Mouse (Mus musculus): ENCODE results near the gene Usp5.
"Not testable (repeated sequence)": the region's sequence is repeated elsewhere in the genome, so short reads cannot be mapped to it uniquely, and the experiment has no call there.

Usp5 gene

DNA sequence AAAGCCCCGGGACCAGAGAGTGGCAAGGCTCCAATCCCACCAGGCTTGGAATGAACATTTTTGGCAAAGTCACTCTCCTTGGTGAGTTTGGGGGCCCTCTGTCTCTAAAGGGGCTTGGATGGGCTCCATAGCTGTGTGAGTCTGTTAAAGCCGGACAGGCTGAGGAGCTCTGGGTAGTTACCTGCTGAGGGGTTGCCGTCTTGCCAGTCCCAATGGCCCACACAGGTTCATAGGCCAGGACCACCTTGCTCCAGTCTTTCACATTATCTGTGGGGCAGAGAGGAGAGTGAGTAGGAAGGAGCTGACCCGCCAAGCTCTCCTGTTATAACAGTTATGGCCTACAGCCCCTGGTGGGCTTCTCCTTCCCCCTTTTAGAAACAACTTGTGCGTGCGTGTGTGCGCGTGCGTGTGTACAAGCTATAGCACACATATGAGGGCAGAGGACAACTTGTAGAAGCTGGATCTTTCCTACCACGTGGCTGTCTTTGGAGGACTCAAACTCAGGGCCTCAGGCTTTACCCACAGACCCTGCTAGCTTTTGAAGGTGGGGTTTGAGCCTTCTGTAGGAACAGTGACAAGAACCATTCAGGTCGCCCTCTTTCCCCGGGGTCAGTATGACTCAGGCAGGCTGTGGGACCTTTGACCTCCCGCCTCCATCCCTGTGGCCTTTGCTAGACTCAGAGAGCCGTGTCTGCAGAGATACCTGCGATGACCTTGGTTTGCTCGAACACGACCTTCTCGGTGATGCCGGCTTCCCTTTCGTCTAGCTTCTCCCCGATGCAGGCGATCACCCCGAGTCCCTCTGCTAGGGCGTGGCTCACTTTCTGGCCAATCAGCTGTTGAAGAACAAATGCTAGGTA is 17.4 kb downstream of the Usp5 start:
- DNase-seq (ENCODE audit: low read depth in 1 of 2, low spot score in 2 of 2): no peak

DNA sequence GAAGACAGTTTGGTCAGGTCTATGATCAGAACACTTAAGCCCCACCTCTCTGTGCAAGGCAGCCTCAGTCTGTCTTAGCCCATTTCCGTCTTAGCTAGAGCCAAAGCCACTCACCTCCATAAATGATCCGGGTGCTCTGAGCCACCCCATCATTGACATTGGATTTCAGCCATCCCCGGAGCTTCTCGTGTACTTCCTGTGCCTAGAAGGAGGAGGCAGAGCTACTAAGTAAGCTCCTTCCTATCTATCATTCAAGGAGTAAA is 17.9 kb downstream of the Usp5 start:
- DNase-seq (ENCODE audit: low read depth in 1 of 2, low spot score in 2 of 2): no peak

DNA sequence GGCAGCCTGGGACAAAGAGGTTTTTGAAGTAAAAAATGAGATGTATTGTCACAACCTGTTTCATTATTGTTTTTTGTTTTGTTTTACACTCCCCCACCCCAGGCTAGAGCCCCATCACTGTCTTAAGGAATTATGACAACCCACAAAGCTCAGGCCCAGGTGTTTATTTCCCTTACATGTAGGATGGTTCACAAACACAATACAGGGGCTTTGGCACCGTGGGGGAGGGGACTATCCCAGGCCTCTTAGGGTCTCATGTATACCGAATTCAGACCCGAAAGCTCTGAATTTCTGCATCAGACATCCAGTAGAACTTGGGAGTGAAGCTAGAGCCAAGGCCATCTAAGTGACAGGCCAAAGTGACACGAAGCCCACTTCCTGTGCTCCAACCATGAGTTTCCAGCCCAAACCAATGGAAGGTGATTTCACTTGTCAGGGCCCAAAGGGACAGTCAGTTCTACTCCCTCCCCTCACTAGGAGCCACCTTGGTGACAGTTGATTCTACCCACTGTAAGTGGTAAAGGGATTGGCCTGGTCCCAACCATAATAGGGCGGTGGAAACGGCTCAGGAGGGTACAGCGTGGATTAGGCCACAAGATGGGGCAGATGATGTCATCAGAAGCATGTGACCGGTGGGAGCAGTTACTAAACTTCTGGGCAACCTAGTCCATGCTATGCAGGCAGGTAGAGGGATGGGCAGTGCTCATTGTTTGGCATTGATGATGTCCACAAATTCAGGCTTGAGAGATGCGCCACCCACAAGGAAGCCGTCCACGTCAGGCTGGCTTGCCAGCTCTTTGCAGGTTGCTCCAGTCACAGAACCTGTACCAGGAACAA is 18.5 kb downstream of the Usp5 start:
- DNase-seq (ENCODE audit: low read depth in 1 of 2, low spot score in 2 of 2): not testable (repeated sequence)

- no peak for DNase-seq (ENCODE audit: low read depth in 1 of 2, low spot score in 2 of 2)
Measured at GRCm38 (mm10) chr6:124809775-124810538, 19.3 kb downstream of the Usp5 start.

- peak in 1 of 2 experiments; percentile 70 for DNase-seq (ENCODE audit: low read depth in 1 of 2, low spot score in 2 of 2)
Measured at GRCm38 (mm10) chr6:124809052-124809774, 20.1 kb downstream of the Usp5 start.

- no peak for DNase-seq (ENCODE audit: low read depth in 1 of 2, low spot score in 2 of 2)
Measured at GRCm38 (mm10) chr6:124808358-124809012, 20.8 kb downstream of the Usp5 start, which contains the start of gene Spsb2. TSS of gene Spsb2 (plus strand) at chr6:124808661.

DNA sequence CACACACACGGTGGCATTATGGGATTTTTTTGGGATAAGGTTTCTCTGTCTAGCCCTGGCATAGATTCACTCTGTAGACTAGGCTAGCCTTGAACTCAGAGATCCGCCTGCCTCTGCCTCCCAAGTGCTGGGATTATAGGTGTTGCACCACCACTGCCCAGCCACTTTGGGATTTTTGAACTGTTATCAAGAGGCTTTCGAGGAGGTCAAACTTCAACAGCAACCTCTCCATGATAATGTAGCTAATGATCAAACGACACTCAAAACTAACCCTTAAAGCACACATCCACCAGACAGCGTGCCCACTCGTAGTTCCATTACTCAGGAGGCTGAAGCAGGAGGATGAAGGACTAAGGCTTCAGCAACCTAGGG is 21.3 kb downstream of the Usp5 start:
- no peak for DNase-seq (ENCODE audit: low read depth in 1 of 2, low spot score in 2 of 2)

GRCm38 (mm10) chr6:124807366-124807765 is 21.9 kb downstream of the Usp5 start:
- DNase-seq (ENCODE audit: low read depth in 1 of 2, low spot score in 2 of 2): no peak

DNA sequence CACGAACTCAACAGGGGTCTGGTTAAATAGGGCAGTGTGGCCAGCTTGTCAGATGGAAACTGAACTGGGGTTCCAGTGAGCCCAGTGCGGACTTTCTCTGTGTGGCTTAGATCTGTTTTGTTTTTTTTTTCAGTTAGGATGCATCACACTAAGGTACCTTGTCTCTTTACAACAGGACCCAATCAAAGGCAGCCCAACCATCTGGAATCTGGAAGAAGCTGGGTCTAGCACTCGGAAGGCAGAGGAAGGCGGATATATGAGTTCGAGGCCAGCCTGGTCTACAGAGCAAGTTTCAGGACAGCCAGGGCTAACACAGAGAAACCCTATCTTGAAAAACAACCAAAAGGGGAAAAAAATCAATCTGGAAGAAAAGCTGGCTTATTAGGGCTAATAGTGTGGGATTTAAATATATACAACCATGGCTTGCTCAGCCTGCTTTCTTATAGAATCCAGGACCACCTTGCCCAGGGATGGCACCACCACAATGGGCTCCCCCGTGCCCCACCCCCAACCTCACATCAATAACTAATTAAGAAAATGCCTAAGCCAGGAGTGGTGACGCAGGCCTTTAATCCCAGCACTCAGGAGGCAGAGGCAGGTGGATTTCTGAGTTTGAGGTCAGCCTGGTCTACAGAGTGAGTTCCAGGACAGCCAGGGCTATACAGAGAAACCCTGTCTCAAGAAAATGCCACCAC is 22.7 kb downstream of the Usp5 start:
- DNase-seq (ENCODE audit: low read depth in 1 of 2, low spot score in 2 of 2): no peak

DNA sequence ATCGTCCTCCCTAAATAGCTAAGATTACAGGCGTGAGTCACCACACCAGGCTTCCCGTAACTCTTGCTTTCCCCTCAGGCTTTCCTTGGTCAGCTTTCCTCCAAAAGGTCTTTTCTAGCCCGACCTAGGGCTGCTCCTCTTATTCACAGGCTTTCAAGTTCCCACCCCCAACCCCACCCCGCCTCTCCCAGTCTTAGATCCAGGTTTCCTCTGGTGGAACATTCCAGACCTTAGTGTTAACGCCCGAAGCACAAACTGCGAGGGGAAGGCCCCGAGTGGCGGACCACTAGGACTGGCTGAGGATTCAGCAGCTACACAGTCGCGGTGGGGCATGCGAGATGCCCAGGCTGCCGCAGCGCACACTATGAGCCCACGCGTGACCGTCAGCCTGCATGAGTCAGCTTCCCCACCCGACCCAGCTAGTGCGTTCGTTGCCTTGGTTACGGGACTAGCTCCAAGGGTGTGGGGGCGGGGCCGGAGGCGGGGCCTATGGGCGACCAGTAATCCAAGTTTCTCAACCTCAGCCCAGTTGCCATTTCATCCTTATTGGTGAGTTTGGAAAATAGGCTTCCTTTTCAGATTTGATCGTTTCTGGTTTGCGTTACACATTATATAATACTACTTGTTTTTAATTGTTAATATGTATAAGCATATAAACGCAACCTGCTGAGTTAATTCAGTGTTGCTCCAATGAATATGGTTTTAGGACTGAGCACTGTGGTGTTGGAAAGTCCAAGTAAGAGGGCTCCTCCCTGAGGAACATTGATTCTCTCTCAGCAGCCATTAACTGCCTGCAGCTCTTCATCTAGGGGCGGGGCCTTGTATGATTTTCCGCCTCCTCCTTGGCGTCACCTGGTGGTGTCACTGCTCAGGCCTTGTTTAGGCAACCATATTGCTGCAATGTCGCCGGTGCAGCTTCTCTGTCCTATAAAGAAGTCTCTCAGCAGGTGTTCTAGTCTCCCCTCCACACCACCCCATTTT is 23.7 kb downstream of the Usp5 start:
- DNase-seq (ENCODE audit: low read depth in 1 of 2, low spot score in 2 of 2): peak; percentile 80 to 88

DNA sequence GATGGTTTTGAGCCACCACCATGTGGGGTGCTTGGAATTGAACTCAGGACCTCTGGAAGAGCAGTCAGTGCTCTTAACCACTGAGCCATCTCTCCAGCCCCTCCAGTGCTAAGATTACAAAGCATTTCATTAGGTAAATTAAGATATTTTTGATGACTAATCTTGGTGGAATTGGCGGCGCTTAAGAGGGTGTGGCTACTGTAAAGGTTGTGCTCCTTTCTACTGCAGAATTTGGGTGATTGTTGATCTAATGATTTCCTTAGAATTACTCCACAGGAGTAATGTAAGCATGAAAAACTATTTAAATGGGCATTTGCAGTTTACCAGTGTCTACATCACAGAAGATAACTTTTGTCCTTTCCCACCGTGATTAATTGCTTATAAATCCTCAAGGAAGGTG is 24.9 kb downstream of the Usp5 start:
- DNase-seq (ENCODE audit: low read depth in 1 of 2, low spot score in 2 of 2): no peak

DNA sequence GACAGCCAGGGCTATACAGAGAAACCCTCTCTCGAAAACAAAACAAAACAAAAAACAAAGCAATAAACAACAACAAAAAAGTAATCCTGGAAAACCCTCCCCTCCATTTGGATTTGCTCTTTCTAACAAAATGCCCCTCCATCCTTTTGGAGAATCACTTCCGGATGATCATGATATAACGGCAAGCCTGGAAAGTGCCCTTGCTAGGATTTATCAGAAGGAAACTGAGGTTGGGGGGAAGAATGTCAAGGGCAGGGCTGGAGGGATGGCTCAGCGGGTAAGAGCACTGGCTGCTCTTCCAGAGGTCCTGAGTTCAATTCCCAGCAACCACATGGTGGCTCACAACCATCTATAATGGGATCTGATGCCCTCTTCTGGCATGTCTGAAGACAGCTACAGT is 25.6 kb downstream of the Usp5 start:
- not testable (repeated sequence) for DNase-seq (ENCODE audit: low read depth in 1 of 2, low spot score in 2 of 2)

- no peak for DNase-seq (ENCODE audit: low read depth in 1 of 2, low spot score in 2 of 2)
Measured at GRCm38 (mm10) chr6:124803061-124803460, 26.2 kb downstream of the Usp5 start.

DNA sequence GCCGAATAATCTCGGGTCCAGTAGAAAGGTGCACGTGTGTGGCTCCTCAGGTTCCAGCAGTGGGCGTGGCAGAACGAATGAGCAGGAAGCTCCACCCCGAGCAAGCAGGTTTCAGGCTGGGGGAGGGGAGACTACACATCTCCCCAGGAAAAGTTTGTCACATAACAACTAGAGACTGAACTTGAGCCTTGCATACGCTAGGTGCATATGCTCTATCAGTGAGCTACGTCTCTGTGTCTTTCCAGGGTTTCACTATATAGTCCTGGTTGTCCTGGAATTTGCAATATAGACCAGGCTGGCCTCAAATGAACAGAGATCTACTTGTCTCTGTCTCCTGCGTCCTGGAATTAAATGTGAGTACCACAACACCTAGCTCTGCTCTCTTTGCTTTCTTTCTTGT is 26.9 kb downstream of the Usp5 start:
- DNase-seq (ENCODE audit: low read depth in 1 of 2, low spot score in 2 of 2): not testable (repeated sequence)

- no peak for DNase-seq (ENCODE audit: low read depth in 1 of 2, low spot score in 2 of 2)
Measured at GRCm38 (mm10) chr6:124796200-124796599, 33.1 kb downstream of the Usp5 start.

- no peak for DNase-seq (ENCODE audit: low read depth in 1 of 2, low spot score in 2 of 2)
Measured at GRCm38 (mm10) chr6:124795781-124796180, 33.5 kb downstream of the Usp5 start.

DNA sequence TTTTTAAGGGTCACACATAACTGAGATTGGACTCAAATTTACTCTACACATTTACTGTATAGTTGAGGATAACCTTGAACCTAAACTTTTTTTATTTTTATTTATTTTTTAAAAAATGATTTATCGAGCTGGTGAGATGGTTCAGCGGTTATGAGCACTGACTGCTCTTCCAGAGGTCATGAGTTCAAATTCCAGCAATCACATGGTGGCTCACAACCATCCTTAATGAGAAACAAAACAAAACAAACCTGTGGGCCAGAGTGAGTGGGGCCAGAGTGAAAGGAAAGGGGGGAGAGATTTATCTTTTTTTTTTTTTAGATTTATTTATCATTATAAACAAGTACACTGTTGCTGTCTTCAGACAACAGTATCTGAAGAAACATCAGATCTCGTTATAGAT is 37.4 kb downstream of the Usp5 start:
- no peak for DNase-seq (ENCODE audit: low read depth in 1 of 2, low spot score in 2 of 2)

- no peak for DNase-seq (ENCODE audit: low read depth in 1 of 2, low spot score in 2 of 2)
Measured at GRCm38 (mm10) chr6:124790121-124790520, 39.2 kb downstream of the Usp5 start.

DNA sequence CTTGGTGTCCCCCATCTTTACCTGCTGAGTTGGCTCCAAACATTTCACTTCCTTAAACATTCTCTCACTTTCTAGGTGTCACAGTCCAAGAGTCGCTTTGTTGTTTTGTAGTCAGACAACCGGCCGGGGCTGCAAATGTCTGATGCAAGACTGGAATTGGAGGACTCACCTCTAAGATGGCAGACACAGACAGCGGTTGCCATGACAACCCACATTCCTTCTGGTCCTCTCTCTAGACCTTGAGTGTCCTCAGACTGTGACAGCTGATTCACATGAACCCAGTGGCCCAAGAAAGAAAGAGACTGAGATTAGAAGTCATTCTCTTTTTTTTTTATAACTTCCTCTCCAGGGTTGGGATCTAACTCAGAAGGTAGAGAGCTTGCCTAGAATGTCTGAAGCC is 39.8 kb downstream of the Usp5 start:
- no peak for DNase-seq (ENCODE audit: low read depth in 1 of 2, low spot score in 2 of 2)
